Mouse (Mus musculus) left cerebral cortex, adult 2 months (tissue): Measurements from ENCODE around the gene Wipi2. TPM values are rescaled to one million over a fixed set of nuclear protein-coding genes. Genes with fewer than 3 reads are reported as not detected.
A peak's percentile ranks its signal among the peaks of the same experiment; 100 is the strongest.

Experiments used
- DNase-seq, 2 experiments: peaks; one replicate each; pipeline ENCODE4 v3.0.0; 2021 to 2022; ENCODE audit warnings: low spot score in 2 of 2, mixed read lengths in 1 of 2; ENCODE audit errors: extremely low spot score in 1 of 2
- H3K27ac ChIP-seq: fragments of 200-600 bp; 2 replicates; pipeline ENCODE4 v1.8.1; 2022
- H3K4me3 ChIP-seq: fragments of 200-600 bp; 2 replicates; pipeline ENCODE4 v1.8.1; 2022
- CTCF ChIP-seq: fragments of 200-600 bp; IDR thresholded peaks from 2 replicates; pipeline ENCODE4 v1.8.1; 2022; ENCODE audit warnings: antibody characterized with exemption, mild to moderate bottlenecking, moderate library complexity
- intact Hi-C: fragments of 180-260 bp; cut with DNase I; formaldehyde crosslinking; loops from one replicate; pipeline ENCODE4 v1.15.1; 2025
- total RNA-seq, 2 experiments: library from RNA; stranded (reverse); gene quantifications; 2 replicates each; pipeline ENCODE4 v1.2.3; 2021

Wipi2 gene
- total RNA-seq, 2 experiments from 2014 or later, result 99.7 to 102 TPM

DNA sequence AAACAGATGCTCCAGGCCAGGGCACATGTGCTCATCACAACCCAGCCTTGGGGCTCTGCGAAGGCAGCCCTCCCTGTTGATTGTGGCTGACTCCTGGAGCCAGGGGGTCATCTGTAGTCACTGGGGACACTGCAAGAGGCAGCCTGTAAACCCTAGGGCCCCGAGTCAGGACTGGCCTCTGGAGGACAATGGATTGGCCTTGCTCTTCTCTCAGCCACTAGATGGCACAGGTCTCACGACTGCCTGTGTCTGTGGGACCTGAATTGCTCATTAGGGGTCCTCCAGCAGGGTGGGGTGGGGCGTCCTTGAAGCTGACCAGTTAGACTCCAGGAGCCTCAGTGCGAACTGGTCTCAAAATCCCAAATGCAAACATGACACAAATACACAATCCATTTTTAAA lies 45.6 kb downstream of the Wipi2 start:
- intact Hi-C loops, result loop anchor here (1.0 kb wide), 1 partner anchor 45 kb away; no protein-coding TSS in a partner anchor
- no peak for DNase-seq
- H3K27ac ChIP-seq, result no peak overlapping the region
- TF ChIP-seq CTCF, result peak; percentile 62
- no peak overlapping the region for H3K4me3 ChIP-seq

DNA sequence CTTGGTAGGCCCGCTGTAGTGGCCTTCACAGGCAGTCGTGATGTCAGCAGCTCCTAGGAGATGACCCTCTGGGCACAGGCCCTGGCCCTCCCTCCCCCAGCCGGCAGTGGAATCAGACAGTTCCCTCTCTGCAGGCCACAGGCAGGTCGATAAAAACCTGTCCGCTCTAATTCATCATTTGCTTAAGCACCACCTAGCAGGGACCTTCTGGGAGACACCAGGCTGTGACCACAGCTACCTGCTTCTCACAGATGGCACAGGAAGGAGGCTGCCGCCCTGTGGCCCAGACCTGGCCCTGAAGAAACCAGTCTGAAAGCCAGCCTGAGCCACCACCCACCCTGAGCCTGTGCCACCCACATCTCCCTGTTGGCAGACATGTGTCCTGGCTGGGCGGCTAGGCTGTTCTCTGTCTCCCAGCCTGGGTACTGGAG lies 50.7 kb downstream of the Wipi2 start:
- no peak for TF ChIP-seq CTCF
- DNase-seq, result no peak
- intact Hi-C loops, result no loop called here
- no peak overlapping the region for H3K4me3 ChIP-seq
- no peak overlapping the region for H3K27ac ChIP-seq

- TF ChIP-seq CTCF, result no peak
- Histone ChIP-seq H3K27ac (no peak overlapping the region), H3K4me3 (no peak overlapping the region)
- intact Hi-C loops, result no loop called here
- DNase-seq, result no peak
Observed at GRCm38 (mm10) chr5:142679065-142679464, 51.6 kb downstream of the Wipi2 start.

- Histone ChIP-seq H3K4me3 (no peak overlapping the region), H3K27ac (no peak overlapping the region)
- DNase-seq, result no peak
- intact Hi-C loops, result no loop called here
- no peak for TF ChIP-seq CTCF
Observed at GRCm38 (mm10) chr5:142681911-142682310, 54.4 kb downstream of the Wipi2 start.

GRCm38 (mm10) chr5:142682529-142682928 lies 55.0 kb downstream of the Wipi2 start:
- Histone ChIP-seq H3K4me3 (no peak overlapping the region), H3K27ac (no peak overlapping the region)
- no peak for DNase-seq
- intact Hi-C loops, result no loop called here
- TF ChIP-seq CTCF, result no peak

DNA sequence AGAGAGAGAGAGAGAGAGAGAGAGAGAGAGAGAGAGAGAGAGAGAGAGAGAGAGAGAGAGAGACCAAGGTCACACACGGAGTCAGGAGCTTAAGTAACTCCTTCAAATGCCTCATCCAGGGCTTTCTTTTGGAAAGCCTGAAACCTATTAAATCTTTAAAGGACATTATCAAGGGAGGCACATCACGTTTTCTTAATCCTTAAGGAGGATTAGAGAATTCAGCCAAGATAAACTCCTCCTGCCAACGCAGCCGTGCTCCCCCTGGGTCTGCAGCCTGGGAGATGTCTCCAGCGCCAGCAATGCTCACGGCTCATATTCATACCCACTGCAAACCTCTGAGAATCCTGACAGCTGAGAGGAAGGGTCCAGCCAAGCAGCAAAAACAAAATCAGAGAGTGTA lies 61.4 kb downstream of the Wipi2 start:
- no peak overlapping the region for H3K27ac ChIP-seq
- intact Hi-C loops, result no loop called here
- TF ChIP-seq CTCF, result no peak
- DNase-seq, result no peak
- H3K4me3 ChIP-seq, result no peak overlapping the region

DNA sequence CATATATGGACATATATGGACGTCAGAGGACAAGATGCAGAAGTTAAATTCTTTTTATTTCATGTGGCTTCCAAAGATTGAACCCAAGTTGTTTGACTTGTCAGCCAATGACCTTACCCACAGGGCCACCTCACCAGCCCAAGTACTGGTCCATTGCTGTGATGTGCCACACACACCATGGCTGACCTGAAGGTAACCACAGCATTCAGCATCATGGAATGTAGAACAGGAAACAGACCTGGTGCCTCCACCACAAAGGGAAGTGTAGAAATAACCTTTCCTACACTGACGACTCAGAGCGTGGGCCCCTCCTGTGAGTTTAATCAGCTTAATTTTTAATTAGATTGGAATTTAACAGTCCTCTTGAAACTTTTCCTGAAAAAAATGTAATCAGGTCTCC lies 62.8 kb downstream of the Wipi2 start:
- Histone ChIP-seq H3K4me3 (no peak overlapping the region), H3K27ac (no peak overlapping the region)
- TF ChIP-seq CTCF, result no peak
- intact Hi-C loops, result loop anchor here (10.0 kb wide), 1 partner anchor 274 kb away; the partner anchor contains the start of gene Fscn1
- no peak for DNase-seq

DNA sequence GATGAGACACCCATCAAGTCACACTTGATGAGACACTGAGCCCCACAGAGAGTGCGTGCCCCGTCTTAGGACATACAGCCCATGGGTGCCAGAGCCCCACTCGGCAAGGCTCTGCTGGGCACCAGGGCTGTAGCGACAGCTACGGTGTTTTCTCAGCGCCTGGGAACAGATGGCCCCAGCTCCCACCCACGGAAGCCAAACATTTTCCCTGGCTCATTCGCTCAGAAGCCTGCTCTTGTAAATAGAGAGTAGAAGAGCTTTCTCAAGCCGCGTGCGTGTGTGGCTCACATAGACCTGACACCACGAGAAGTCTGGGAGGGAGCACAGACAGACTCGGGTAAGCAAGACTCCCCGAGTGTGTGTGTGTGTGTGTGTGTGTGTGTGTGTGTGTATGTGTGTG lies 64.8 kb downstream of the Wipi2 start, which contains the start of gene Slc29a4:
TSS of gene Slc29a4 (plus strand) at position 265 of the 400 bp plus-strand sequence.
- H3K27ac ChIP-seq, result no peak within 1 kb of the TSS
- DNase-seq, result peak; percentile 60 to 74
- intact Hi-C loops, result loop anchor here (10.0 kb wide), 1 partner anchor 273 kb away; the partner anchor contains the start of gene Fscn1
- H3K4me3 ChIP-seq, result no peak within 1 kb of the TSS
- no peak for TF ChIP-seq CTCF

- Histone ChIP-seq H3K4me3 (no peak overlapping the region), H3K27ac (no peak overlapping the region)
- TF ChIP-seq CTCF, result no peak
- intact Hi-C loops, result loop anchor here (10.0 kb wide), 1 partner anchor 272 kb away; the partner anchor contains the start of gene Fscn1
- no peak for DNase-seq
Observed at GRCm38 (mm10) chr5:142692971-142693737, 65.7 kb downstream of the Wipi2 start.

- no peak for DNase-seq
- intact Hi-C loops, result loop anchor here (10.0 kb wide), 1 partner anchor 271 kb away; the partner anchor contains the start of gene Fscn1
- no peak overlapping the region for H3K4me3 ChIP-seq
- TF ChIP-seq CTCF, result no peak
- H3K27ac ChIP-seq, result no peak overlapping the region
Observed at GRCm38 (mm10) chr5:142693738-142694430, 66.4 kb downstream of the Wipi2 start.

GRCm38 (mm10) chr5:142694627-142695340 lies 67.3 kb downstream of the Wipi2 start:
- TF ChIP-seq CTCF, result no peak
- intact Hi-C loops, result loop anchor here (10.0 kb wide), 1 partner anchor 270 kb away; the partner anchor contains the start of gene Fscn1
- no peak for DNase-seq
- H3K27ac ChIP-seq, result no peak overlapping the region
- H3K4me3 ChIP-seq, result no peak overlapping the region
